Mouse (Mus musculus): ENCODE measurements around the gene Armc5. TPM values are rescaled to one million over a fixed set of nuclear protein-coding genes. Genes with fewer than 3 reads are reported as not detected.

The Armc5 gene
- polyA plus RNA-seq, 1 experiment, result 21.1 TPM

- no peak for DNase-seq (ENCODE audit: low read depth)
These were observed 51.9 kb downstream of the Armc5 start for GRCm38 (mm10) chr7:128288923-128289544.

Other genes starting within 250 kb of the Armc5 start
- 45.2 and 50.8 TPM in 2 replicates for gene Pycard, start 243.5 kb upstream of the Armc5 start, polyA plus RNA-seq (2012; rRNA removed)
- gene Trim72, start 233.4 kb upstream of the Armc5 start, polyA plus RNA-seq (2012; rRNA removed), result 1.2 and 1.6 TPM in 2 replicates
- gene Itgam, start 174.7 kb upstream of the Armc5 start, polyA plus RNA-seq (2012; rRNA removed), result 13.7 and 17.3 TPM in 2 replicates
- gene Gm49368, start 174.7 kb upstream of the Armc5 start, polyA plus RNA-seq (2012; rRNA removed), result not detected in 2 replicates
- gene Itgax, start 107.8 kb upstream of the Armc5 start, polyA plus RNA-seq (2012; rRNA removed), result 3.6 and 3.8 TPM in 2 replicates
- 0.22 and 0.41 TPM in 2 replicates for gene Itgad, start 83.0 kb upstream of the Armc5 start, polyA plus RNA-seq (2012; rRNA removed)
- 0.42 and 2.5 TPM in 2 replicates for gene Cox6a2, start 31.0 kb upstream of the Armc5 start, polyA plus RNA-seq (2012; rRNA removed)
- 4.2 and 4.5 TPM in 2 replicates for gene 9130023H24Rik, start 689 bp downstream of the Armc5 start, polyA plus RNA-seq (2012; rRNA removed)
- 45.5 and 48.1 TPM in 2 replicates for gene Tgfb1i1, start 9.5 kb downstream of the Armc5 start, polyA plus RNA-seq (2012; rRNA removed)
- 0.08 TPM in 2 replicates for gene Slc5a2, start 28.3 kb downstream of the Armc5 start, polyA plus RNA-seq (2012; rRNA removed)
- 40.1 and 48.1 TPM in 2 replicates for gene BC017158, start 60.8 kb downstream of the Armc5 start, polyA plus RNA-seq (2012; rRNA removed)
- 5.0 and 6.7 TPM in 2 replicates for gene Rgs10, start 181.4 kb downstream of the Armc5 start, polyA plus RNA-seq (2012; rRNA removed)
- 23.6 and 23.7 TPM in 2 replicates for gene Tial1, start 224.4 kb downstream of the Armc5 start, polyA plus RNA-seq (2012; rRNA removed)

Measured in gonadal fat pad, adult 2 months (tissue).